10 mouse cellular contexts compared by ENCODE assay signal in the genomic region with DNA sequence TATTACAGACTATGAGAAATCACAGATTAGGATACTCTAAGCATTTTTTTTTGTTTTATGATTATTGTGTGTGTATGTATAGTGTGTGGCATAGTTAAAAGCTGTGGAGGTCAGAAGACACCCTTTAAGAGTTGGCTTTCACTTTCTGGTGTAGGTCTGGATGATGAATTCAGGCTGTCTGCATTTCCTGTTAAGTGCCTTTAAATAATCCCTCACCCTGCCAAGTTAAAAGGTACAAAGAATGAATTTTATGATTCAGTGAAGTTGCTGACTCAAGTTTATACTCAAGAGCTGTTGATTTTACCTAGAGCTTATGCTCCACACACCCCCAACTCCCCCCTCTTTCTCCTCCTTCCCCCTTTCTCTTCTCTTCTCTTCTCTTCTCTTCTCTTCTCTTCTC.
"Had no signal": no experiment of that assay in that cellular context is flagged by ENCODE, and none has a peak within 500 bp of the region (broad histone marks: within the 10 kb centered on the region; RNA-seq: fewer than 3 reads in every experiment).

No protein-coding gene starts in this region.

- H3K9ac ChIP-seq: limb, embryonic 13.5 days; liver, embryonic 14.5 days; midbrain, embryonic 13.5 days; neural tube, embryonic 15.5 days had no signal

- H3K4me3 ChIP-seq: limb, embryonic 13.5 days; midbrain, embryonic 13.5 days; neural tube, embryonic 15.5 days had no signal

- H3K27ac ChIP-seq: limb, embryonic 13.5 days; liver, embryonic 14.5 days; midbrain, embryonic 13.5 days; neural tube, embryonic 15.5 days had no signal

- H3K9me3 ChIP-seq: limb, embryonic 13.5 days; midbrain, embryonic 13.5 days; neural tube, embryonic 15.5 days had no signal

- H3K36me3 ChIP-seq: limb, embryonic 13.5 days; midbrain, embryonic 13.5 days; neural tube, embryonic 15.5 days had no signal

- H3K4me2 ChIP-seq: limb, embryonic 13.5 days; midbrain, embryonic 13.5 days; neural tube, embryonic 15.5 days had no signal

- DNase-seq: kidney, postnatal 14 days; left cerebral cortex, postnatal 4 days; lung, adult 18-20 months; lung, postnatal 36 days; right cerebral cortex, adult 18-20 months; right cerebral cortex, postnatal 25 days had no signal

- ATAC-seq: midbrain, embryonic 13.5 days had no signal
